Mouse (Mus musculus): ENCODE data around the gene Lhpp. TPM values are rescaled to one million over a fixed set of nuclear protein-coding genes. Genes with fewer than 3 reads are reported as not detected.

The Lhpp gene
- polyA plus RNA-seq, 1 experiment from 2014 or later, result 35.9 TPM

- peak overlapping the region; percentile 81 for H3K4me2 ChIP-seq (ENCODE audit: low read length)
- no peaks in the 10 kb centered on the region for H3K9me3 ChIP-seq (ENCODE audit: control insufficient read depth, low read length)
- under 1% methylated on average over 13 of the region's 13 CpGs for WGBS
- H3K9ac ChIP-seq (replicated peaks; ENCODE audit: low read length), result peak overlapping the region; percentile 55
- peak overlapping the region; percentile 67 for H3K4me3 ChIP-seq (replicated peaks; ENCODE audit: low read depth, low read length)
- H3K4me1 ChIP-seq (ENCODE audit: control insufficient read depth, insufficient read depth, low read length), result no peaks in the 10 kb centered on the region; the same call in 1 of the 2 replicates
- peak; percentile 90 for DNase-seq
- peak; percentile 87 for ATAC-seq (ENCODE audit: low FRiP score, low TSS enrichment)
- no peaks in the 10 kb centered on the region for H3K36me3 ChIP-seq (ENCODE audit: control insufficient read depth, insufficient read depth, low read length)
- H3K27ac ChIP-seq (replicated peaks; ENCODE audit: low read depth, low read length), result peak overlapping the region; percentile 80
- H3K27me3 ChIP-seq (ENCODE audit: control insufficient read depth, insufficient read depth, low read length), result no peaks in the 10 kb centered on the region
Measured at GRCm38 (mm10) chr7:132575623-132576022, 34.8 kb upstream of the Lhpp start.

- H3K27me3 ChIP-seq (ENCODE audit: control insufficient read depth, insufficient read depth, low read length), result no peaks in the 10 kb centered on the region
- H3K27ac ChIP-seq (replicated peaks; ENCODE audit: low read depth, low read length), result peak within 1 kb of the TSS; percentile 80
- H3K4me1 ChIP-seq (ENCODE audit: control insufficient read depth, insufficient read depth, low read length), result no peaks in the 10 kb centered on the region; the same call in 1 of the 2 replicates
- peak; percentile 97 for ATAC-seq (ENCODE audit: low FRiP score, low TSS enrichment)
- peak within 1 kb of the TSS; percentile 67 for H3K4me3 ChIP-seq (replicated peaks; ENCODE audit: low read depth, low read length)
- no peaks in the 10 kb centered on the region for H3K36me3 ChIP-seq (ENCODE audit: control insufficient read depth, insufficient read depth, low read length)
- peak; percentile 98 for DNase-seq
- peak within 1 kb of the TSS; percentile 81 for H3K4me2 ChIP-seq (ENCODE audit: low read length)
- no peaks in the 10 kb centered on the region for H3K9me3 ChIP-seq (ENCODE audit: control insufficient read depth, low read length)
- under 1% methylated on average over 49 of the region's 49 CpGs for WGBS
- H3K9ac ChIP-seq (replicated peaks; ENCODE audit: low read length), result peak within 1 kb of the TSS; percentile 55
Measured at GRCm38 (mm10) chr7:132576116-132576650, 34.3 kb upstream of the Lhpp start, which contains the start of gene Oat. Gene Oat, minus strand, starts transcription at chr7:132576398.

- no peaks in the 10 kb centered on the region for H3K27me3 ChIP-seq (ENCODE audit: control insufficient read depth, insufficient read depth, low read length)
- no peak overlapping the region for H3K27ac ChIP-seq (replicated peaks; ENCODE audit: low read depth, low read length)
- no peak overlapping the region for H3K4me3 ChIP-seq (replicated peaks; ENCODE audit: low read depth, low read length)
- H3K36me3 ChIP-seq (ENCODE audit: control insufficient read depth, insufficient read depth, low read length), result no peaks in the 10 kb centered on the region
- H3K9me3 ChIP-seq (ENCODE audit: control insufficient read depth, low read length), result no peaks in the 10 kb centered on the region
- ATAC-seq (ENCODE audit: low FRiP score, low TSS enrichment) (no peak), DNase-seq (no peak)
- no peaks in the 10 kb centered on the region; the same call in 1 of the 2 replicates for H3K4me1 ChIP-seq (ENCODE audit: control insufficient read depth, insufficient read depth, low read length)
- 66% methylated on average over 4 of the region's 4 CpGs for WGBS
- H3K4me2 ChIP-seq (ENCODE audit: low read length), result peak overlapping the region; percentile 81
- no peak overlapping the region for H3K9ac ChIP-seq (replicated peaks; ENCODE audit: low read length)
Measured at GRCm38 (mm10) chr7:132576891-132577290, 33.5 kb upstream of the Lhpp start.

- Histone ChIP-seq H3K9ac (replicated peaks; ENCODE audit: low read length) (no peak overlapping the region), H3K27me3 (ENCODE audit: control insufficient read depth, insufficient read depth, low read length) (no peaks in the 10 kb centered on the region), H3K4me1 (ENCODE audit: control insufficient read depth, insufficient read depth, low read length) (no peaks in the 10 kb centered on the region), H3K4me3 (replicated peaks; ENCODE audit: low read depth, low read length) (no peak overlapping the region), H3K27ac (replicated peaks; ENCODE audit: low read depth, low read length) (no peak overlapping the region), H3K36me3 (ENCODE audit: control insufficient read depth, insufficient read depth, low read length) (no peaks in the 10 kb centered on the region), H3K4me2 (ENCODE audit: low read length) (no peak overlapping the region), H3K9me3 (ENCODE audit: control insufficient read depth, low read length) (no peaks in the 10 kb centered on the region)
- 85% methylated on average over 6 of the region's 6 CpGs for WGBS
- DNase-seq (no peak), ATAC-seq (ENCODE audit: low FRiP score, low TSS enrichment) (no peak)
Measured at GRCm38 (mm10) chr7:132580511-132580910, 29.9 kb upstream of the Lhpp start.

- ATAC-seq (ENCODE audit: low FRiP score, low TSS enrichment) (no peak), DNase-seq (no peak)
- no peaks in the 10 kb centered on the region for H3K36me3 ChIP-seq (ENCODE audit: control insufficient read depth, insufficient read depth, low read length)
- 96% methylated on average over 2 of the region's 2 CpGs for WGBS
- no peak overlapping the region for H3K4me2 ChIP-seq (ENCODE audit: low read length)
- no peak overlapping the region for H3K4me3 ChIP-seq (replicated peaks; ENCODE audit: low read depth, low read length)
- H3K4me1 ChIP-seq (ENCODE audit: control insufficient read depth, insufficient read depth, low read length), result no peaks in the 10 kb centered on the region
- no peaks in the 10 kb centered on the region for H3K27me3 ChIP-seq (ENCODE audit: control insufficient read depth, insufficient read depth, low read length)
- no peak overlapping the region for H3K9ac ChIP-seq (replicated peaks; ENCODE audit: low read length)
- no peak overlapping the region for H3K27ac ChIP-seq (replicated peaks; ENCODE audit: low read depth, low read length)
- no peaks in the 10 kb centered on the region for H3K9me3 ChIP-seq (ENCODE audit: control insufficient read depth, low read length)
Measured at GRCm38 (mm10) chr7:132581441-132581840, 29.0 kb upstream of the Lhpp start.

GRCm38 (mm10) chr7:132585695-132586491 lies 24.5 kb upstream of the Lhpp start:
- no peaks in the 10 kb centered on the region for H3K36me3 ChIP-seq (ENCODE audit: control insufficient read depth, insufficient read depth, low read length)
- H3K4me2 ChIP-seq (ENCODE audit: low read length), result no peak overlapping the region
- no peak overlapping the region for H3K27ac ChIP-seq (replicated peaks; ENCODE audit: low read depth, low read length)
- no peaks in the 10 kb centered on the region for H3K9me3 ChIP-seq (ENCODE audit: control insufficient read depth, low read length)
- no peak overlapping the region for H3K9ac ChIP-seq (replicated peaks; ENCODE audit: low read length)
- ATAC-seq (ENCODE audit: low FRiP score, low TSS enrichment) (no peak), DNase-seq (no peak)
- H3K4me3 ChIP-seq (replicated peaks; ENCODE audit: low read depth, low read length), result no peak overlapping the region
- 74% methylated on average over 3 of the region's 3 CpGs for WGBS
- H3K27me3 ChIP-seq (ENCODE audit: control insufficient read depth, insufficient read depth, low read length), result no peaks in the 10 kb centered on the region
- H3K4me1 ChIP-seq (ENCODE audit: control insufficient read depth, insufficient read depth, low read length), result no peaks in the 10 kb centered on the region

GRCm38 (mm10) chr7:132587167-132587566 lies 23.3 kb upstream of the Lhpp start:
- Histone ChIP-seq H3K27me3 (ENCODE audit: control insufficient read depth, insufficient read depth, low read length) (no peaks in the 10 kb centered on the region), H3K4me3 (replicated peaks; ENCODE audit: low read depth, low read length) (no peak overlapping the region), H3K9me3 (ENCODE audit: control insufficient read depth, low read length) (no peaks in the 10 kb centered on the region), H3K36me3 (ENCODE audit: control insufficient read depth, insufficient read depth, low read length) (no peaks in the 10 kb centered on the region), H3K4me1 (ENCODE audit: control insufficient read depth, insufficient read depth, low read length) (no peaks in the 10 kb centered on the region), H3K27ac (replicated peaks; ENCODE audit: low read depth, low read length) (no peak overlapping the region), H3K4me2 (ENCODE audit: low read length) (no peak overlapping the region), H3K9ac (replicated peaks; ENCODE audit: low read length) (no peak overlapping the region)
- DNase-seq (no peak), ATAC-seq (ENCODE audit: low FRiP score, low TSS enrichment) (no peak)
- 75% methylated on average over 5 of the region's 5 CpGs for WGBS

- 58% methylated on average over 5 of the region's 5 CpGs for WGBS
Measured at GRCm38 (mm10) chr7:132589610-132590009, 20.8 kb upstream of the Lhpp start.

GRCm38 (mm10) chr7:132593762-132594161 lies 16.7 kb upstream of the Lhpp start:
- ATAC-seq (ENCODE audit: low FRiP score, low TSS enrichment), result no peak

More at GRCm38 (mm10) chr7:132589610-132590009, 20.8 kb upstream of the Lhpp start:
- Histone ChIP-seq H3K4me3 (replicated peaks; ENCODE audit: low read depth, low read length) (no peak overlapping the region), H3K4me1 (ENCODE audit: control insufficient read depth, insufficient read depth, low read length) (no peaks in the 10 kb centered on the region), H3K36me3 (ENCODE audit: control insufficient read depth, insufficient read depth, low read length) (no peaks in the 10 kb centered on the region), H3K9me3 (ENCODE audit: control insufficient read depth, low read length) (no peaks in the 10 kb centered on the region), H3K27ac (replicated peaks; ENCODE audit: low read depth, low read length) (no peak overlapping the region), H3K4me2 (ENCODE audit: low read length) (no peak overlapping the region), H3K27me3 (ENCODE audit: control insufficient read depth, insufficient read depth, low read length) (no peaks in the 10 kb centered on the region), H3K9ac (replicated peaks; ENCODE audit: low read length) (no peak overlapping the region)
- DNase-seq (no peak), ATAC-seq (ENCODE audit: low FRiP score, low TSS enrichment) (no peak)

More at GRCm38 (mm10) chr7:132593762-132594161, 16.7 kb upstream of the Lhpp start:
- no peaks in the 10 kb centered on the region for H3K36me3 ChIP-seq (ENCODE audit: control insufficient read depth, insufficient read depth, low read length)
- 69% methylated on average over 2 of the region's 2 CpGs for WGBS
- DNase-seq, result no peak
- no peaks in the 10 kb centered on the region for H3K9me3 ChIP-seq (ENCODE audit: control insufficient read depth, low read length)
- no peak overlapping the region for H3K27ac ChIP-seq (replicated peaks; ENCODE audit: low read depth, low read length)
- H3K4me3 ChIP-seq (replicated peaks; ENCODE audit: low read depth, low read length), result no peak overlapping the region
- H3K27me3 ChIP-seq (ENCODE audit: control insufficient read depth, insufficient read depth, low read length), result peaks cover 39% of the 10 kb centered on the region
- H3K9ac ChIP-seq (replicated peaks; ENCODE audit: low read length), result no peak overlapping the region
- H3K4me2 ChIP-seq (ENCODE audit: low read length), result no peak overlapping the region
- peaks cover 10% of the 10 kb centered on the region; the same call in 1 of the 2 replicates for H3K4me1 ChIP-seq (ENCODE audit: control insufficient read depth, insufficient read depth, low read length)
